Mouse (Mus musculus): ENCODE data around the gene Zdhhc14. TPM values are rescaled to one million over a fixed set of nuclear protein-coding genes. Genes with fewer than 3 reads are reported as not detected.
"Not testable (repeated sequence)": the region's sequence is repeated elsewhere in the genome, so short reads cannot be mapped to it uniquely, and the experiment has no call there.

The Zdhhc14 gene
- polyA plus RNA-seq, 1 experiment from 2014 or later = 3.2 TPM

DNA sequence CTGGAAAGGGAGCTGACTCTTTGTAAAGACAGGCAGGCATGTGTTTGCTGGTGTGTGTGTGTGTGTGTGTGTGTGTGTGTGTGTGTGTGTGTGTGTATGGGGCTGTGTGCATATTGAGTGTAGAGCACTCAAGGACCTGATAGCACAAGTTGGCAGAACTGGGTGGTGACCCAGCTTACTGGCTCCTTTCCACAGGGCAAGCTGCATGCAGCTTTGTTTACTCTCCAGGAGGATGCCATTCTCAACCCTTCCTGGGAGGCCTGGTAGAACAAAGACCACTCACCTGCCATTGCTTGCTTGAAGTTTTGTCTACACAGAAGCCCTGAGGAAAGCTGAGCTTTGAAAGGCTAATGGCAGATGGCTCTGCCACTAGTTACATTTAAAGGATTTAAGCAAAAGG lies 130.8 kb downstream of the Zdhhc14 start:
- no peaks in the 10 kb centered on the region for H3K36me3 ChIP-seq (replicated peaks)

DNA sequence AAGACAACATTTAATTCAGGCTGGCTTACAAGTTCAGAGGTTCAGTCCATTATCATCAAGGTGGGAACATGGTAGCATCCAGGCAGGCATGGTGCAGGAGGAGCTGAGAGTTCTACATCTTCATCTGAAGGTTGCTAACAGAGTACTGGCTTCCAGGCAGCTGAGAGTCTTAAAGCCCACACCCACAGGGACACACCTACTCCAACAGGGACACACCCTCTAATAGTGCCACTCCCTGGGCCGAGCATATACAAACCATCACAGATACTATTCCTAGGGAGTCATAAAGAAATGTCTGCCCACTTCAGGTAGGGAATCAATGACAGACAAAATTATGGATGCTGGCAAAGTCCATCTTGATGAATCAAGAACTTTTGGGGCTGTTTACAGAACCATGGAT lies 132.5 kb downstream of the Zdhhc14 start:
- not testable (repeated sequence) for H3K27ac ChIP-seq; ATAC-seq (ENCODE audit: low FRiP score); H3K4me3 ChIP-seq (replicated peaks); H3K27me3 ChIP-seq; H3K9ac ChIP-seq; H3K4me2 ChIP-seq; H3K9me3 ChIP-seq; H3K36me3 ChIP-seq (replicated peaks); H3K4me1 ChIP-seq
- WGBS = 80% methylated on average over 1 of the region's 1 CpGs

More for the DNA sequence above, 130.8 kb downstream of the Zdhhc14 start:
- Histone ChIP-seq H3K4me2 (no peak overlapping the region), H3K9ac (no peak overlapping the region), H3K4me3 (replicated peaks) (no peak overlapping the region), H3K27me3 (no peaks in the 10 kb centered on the region), H3K9me3 (no peaks in the 10 kb centered on the region), H3K27ac (no peak overlapping the region), H3K4me1 (no peaks in the 10 kb centered on the region)
- ATAC-seq (ENCODE audit: low FRiP score) = no peak

DNA sequence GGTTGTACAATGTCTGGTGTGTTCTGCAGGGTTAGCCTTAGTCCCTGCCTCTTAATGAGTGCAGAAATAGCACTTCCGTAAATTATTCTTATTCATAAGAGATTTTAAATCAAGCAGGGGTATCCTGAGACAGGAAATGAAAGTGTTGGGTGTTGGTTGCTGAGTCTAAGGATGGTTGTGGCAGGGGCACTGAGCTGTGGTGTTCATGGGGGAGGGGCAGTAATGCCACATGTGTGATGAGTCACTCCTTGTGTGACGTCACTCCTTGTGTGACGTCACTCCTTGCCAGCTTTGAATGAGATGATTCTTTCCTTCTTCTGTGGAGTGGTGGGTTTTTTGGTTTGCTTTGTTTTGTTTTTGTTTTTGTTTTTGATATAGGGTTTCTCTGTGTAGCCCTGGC lies 134.0 kb downstream of the Zdhhc14 start:
- Histone ChIP-seq H3K36me3 (replicated peaks) (no peaks in the 10 kb centered on the region), H3K27ac (no peak overlapping the region), H3K4me2 (no peak overlapping the region), H3K4me1 (no peaks in the 10 kb centered on the region), H3K4me3 (replicated peaks) (no peak overlapping the region), H3K27me3 (no peaks in the 10 kb centered on the region), H3K9ac (no peak overlapping the region), H3K9me3 (no peaks in the 10 kb centered on the region)
- 91% methylated on average over 3 of the region's 3 CpGs for WGBS
- no peak for ATAC-seq (ENCODE audit: low FRiP score)

DNA sequence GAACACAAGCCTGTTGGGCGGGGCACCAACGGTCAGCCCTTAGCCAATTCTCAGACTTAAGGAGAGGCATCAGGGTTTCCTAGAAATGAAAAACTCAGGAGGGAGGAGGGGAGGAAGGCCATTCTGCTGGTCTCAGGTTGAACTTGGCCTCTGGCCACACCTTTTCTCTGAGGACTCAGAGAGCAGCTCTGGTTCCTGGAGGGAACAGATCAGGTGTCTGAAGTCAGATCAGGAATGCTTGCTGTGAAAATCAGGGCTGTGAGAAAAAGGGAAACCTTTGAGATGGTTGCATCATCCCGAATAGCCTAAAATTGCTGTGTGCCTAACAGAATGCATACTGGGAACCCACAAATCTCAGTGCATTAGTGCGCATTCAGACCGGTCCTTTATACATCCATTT lies 135.3 kb downstream of the Zdhhc14 start:
- Histone ChIP-seq H3K9me3 (no peaks in the 10 kb centered on the region), H3K4me3 (replicated peaks) (no peak overlapping the region), H3K27me3 (no peaks in the 10 kb centered on the region), H3K36me3 (replicated peaks) (no peaks in the 10 kb centered on the region), H3K27ac (no peak overlapping the region), H3K4me2 (no peak overlapping the region), H3K9ac (no peak overlapping the region), H3K4me1 (no peaks in the 10 kb centered on the region)
- 92% methylated on average over 5 of the region's 5 CpGs for WGBS
- no peak for ATAC-seq (ENCODE audit: low FRiP score)

DNA sequence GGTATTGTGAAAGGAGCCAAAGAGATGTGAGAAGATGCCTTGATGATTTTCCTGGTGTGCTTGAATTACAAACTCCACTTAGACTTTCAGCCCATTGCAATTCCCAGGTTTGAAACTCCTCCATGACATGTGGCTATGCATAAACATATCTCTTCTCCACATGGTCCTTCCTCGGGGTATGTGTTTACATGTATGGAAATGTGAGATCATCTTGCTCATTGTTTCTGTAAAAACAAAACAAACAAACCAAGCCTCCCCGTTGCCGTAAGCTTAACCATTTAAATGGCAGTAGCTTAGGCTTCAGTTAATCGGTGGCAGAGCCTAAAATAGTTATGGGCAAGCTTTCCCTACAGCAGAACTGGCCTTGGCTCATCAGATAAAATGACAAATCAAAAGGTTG lies 137.3 kb downstream of the Zdhhc14 start:
- Histone ChIP-seq H3K27ac (no peak overlapping the region), H3K27me3 (no peaks in the 10 kb centered on the region), H3K36me3 (replicated peaks) (no peaks in the 10 kb centered on the region), H3K9me3 (no peaks in the 10 kb centered on the region), H3K4me2 (no peak overlapping the region), H3K4me1 (no peaks in the 10 kb centered on the region), H3K9ac (no peak overlapping the region), H3K4me3 (replicated peaks) (no peak overlapping the region)
- 79% methylated on average over 4 of the region's 4 CpGs for WGBS
- no peak for ATAC-seq (ENCODE audit: low FRiP score)

DNA sequence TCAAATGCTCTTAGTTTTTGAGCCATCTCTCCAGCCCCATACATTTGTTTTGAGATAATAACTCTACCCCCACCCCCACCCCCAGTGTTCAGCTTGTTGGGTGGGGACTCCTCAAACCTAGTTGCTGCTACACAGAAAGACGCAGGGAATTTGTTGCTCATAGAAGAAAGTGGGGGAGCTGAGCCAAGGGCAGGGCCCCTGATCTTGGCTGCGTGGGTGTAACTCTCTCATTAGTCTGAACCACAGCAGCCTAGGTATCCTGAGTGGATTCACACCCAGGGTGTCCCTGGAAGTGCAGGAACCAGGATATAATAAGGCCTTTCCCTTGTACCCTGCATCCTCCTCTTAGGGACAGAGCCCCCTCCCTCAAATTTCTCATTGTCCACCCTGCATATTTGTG lies 142.9 kb downstream of the Zdhhc14 start:
- no peak overlapping the region for H3K27ac ChIP-seq
- no peaks in the 10 kb centered on the region for H3K9me3 ChIP-seq
- no peak overlapping the region for H3K4me2 ChIP-seq
- no peaks in the 10 kb centered on the region for H3K36me3 ChIP-seq (replicated peaks)
- H3K9ac ChIP-seq = no peak overlapping the region
- no peak overlapping the region for H3K4me3 ChIP-seq (replicated peaks)
- H3K4me1 ChIP-seq = no peaks in the 10 kb centered on the region
- H3K27me3 ChIP-seq = no peaks in the 10 kb centered on the region
- ATAC-seq (ENCODE audit: low FRiP score) = no peak
- WGBS = 88% methylated on average over 2 of the region's 2 CpGs

DNA sequence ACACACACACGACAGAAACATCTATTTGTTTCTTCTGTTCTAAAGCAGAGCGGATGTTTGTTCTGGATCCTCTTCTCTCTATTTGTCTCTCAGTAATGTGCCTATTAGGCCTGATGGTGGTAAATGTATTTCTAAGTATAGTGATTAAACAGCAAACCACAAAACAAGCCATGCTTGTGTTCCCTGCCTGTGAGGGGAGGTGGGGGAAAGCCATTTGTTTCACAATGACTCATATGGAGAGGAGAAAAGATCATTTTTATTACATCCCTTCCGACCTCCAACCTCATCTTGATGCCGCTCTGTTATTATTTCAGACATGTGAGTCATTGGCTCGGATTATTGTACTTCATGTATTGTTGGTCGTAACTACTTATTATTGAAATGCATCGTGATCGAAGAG lies 149.1 kb downstream of the Zdhhc14 start:
- no peaks in the 10 kb centered on the region for H3K4me1 ChIP-seq
- H3K4me3 ChIP-seq (replicated peaks) = no peak overlapping the region
- H3K4me2 ChIP-seq = no peak overlapping the region
- no peak for ATAC-seq (ENCODE audit: low FRiP score)
- no peaks in the 10 kb centered on the region for H3K36me3 ChIP-seq (replicated peaks)
- H3K27me3 ChIP-seq = no peaks in the 10 kb centered on the region
- no peak overlapping the region for H3K9ac ChIP-seq
- 90% methylated on average over 8 of the region's 8 CpGs for WGBS
- no peaks in the 10 kb centered on the region for H3K9me3 ChIP-seq
- no peak overlapping the region for H3K27ac ChIP-seq

DNA sequence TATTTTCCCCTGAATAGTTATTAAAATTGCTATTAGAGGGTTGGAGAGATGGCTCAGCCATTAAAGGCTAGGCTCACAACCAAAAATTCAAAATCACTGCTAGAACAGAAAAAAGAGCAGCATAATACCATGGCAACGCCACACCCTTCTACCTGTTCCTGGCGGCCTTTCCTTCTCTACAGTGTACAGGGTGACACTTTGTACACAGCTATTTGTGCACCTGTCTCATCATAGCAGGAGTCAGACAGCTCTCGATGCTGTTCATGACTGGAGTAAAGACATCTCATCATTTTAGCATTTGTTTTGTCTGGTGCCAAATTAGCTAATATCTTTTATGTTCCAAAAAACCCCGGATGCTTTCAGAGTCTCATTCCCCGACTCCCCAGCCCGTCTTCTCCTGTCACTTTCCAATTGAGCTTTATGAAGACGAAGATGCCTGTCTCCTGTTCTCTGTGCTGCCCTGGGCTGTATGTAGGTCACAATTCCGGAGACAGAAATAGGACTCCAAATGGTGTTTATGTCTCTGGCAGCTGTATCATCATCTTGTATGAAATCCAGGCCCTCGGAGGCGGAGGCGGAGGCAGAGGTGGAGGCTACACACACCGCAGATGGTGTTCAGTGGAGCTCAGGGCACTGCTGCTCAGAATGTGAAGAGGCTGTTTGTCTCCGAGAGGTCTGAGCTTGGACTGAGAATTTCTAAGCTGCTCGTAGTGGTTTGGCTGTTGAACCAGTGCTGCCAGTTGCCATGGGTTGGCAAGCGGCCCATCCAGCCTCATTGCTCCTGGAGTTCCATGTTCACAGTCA lies 150.8 kb downstream of the Zdhhc14 start:
- ATAC-seq (ENCODE audit: low FRiP score) = no peak
- Histone ChIP-seq H3K4me2 (no peak overlapping the region), H3K27me3 (0 out of 2 replicates have a peak, but pooled peaks cover 5% of the 10 kb centered on the region), H3K9ac (no peak overlapping the region), H3K36me3 (replicated peaks) (no peaks in the 10 kb centered on the region), H3K27ac (no peak overlapping the region), H3K4me1 (no peaks in the 10 kb centered on the region), H3K4me3 (replicated peaks) (no peak overlapping the region), H3K9me3 (no peaks in the 10 kb centered on the region)
- 89% methylated on average over 15 of the region's 15 CpGs for WGBS

DNA sequence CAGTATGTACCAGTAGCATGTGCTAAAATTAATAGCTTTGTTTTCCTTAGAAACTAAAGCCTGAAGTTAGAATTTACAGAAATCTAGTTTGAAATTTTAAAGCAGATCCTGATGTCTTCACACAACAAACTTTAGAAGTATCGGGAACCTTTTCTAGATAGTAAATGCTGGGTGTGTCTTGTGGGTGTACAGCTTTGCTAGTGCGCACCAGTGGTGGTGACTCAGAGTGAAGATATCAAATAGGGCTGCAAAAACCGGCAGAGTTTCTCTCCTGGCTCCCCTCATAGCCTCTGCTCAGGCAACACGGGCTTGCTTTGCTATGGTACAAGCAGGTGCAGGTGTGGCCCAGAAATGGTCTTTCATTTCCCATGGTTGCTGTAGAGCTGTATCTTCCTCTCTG lies 157.8 kb downstream of the Zdhhc14 start:
- 90% methylated on average over 4 of the region's 4 CpGs for WGBS
- no peaks in the 10 kb centered on the region for H3K9me3 ChIP-seq
- H3K4me3 ChIP-seq (replicated peaks) = no peak overlapping the region
- H3K4me1 ChIP-seq = no peaks in the 10 kb centered on the region
- no peak overlapping the region for H3K27ac ChIP-seq
- ATAC-seq (ENCODE audit: low FRiP score) = no peak
- no peak overlapping the region for H3K4me2 ChIP-seq
- 0 out of 2 replicates have a peak, but pooled peaks cover 10% of the 10 kb centered on the region for H3K27me3 ChIP-seq
- no peaks in the 10 kb centered on the region for H3K36me3 ChIP-seq (replicated peaks)
- no peak overlapping the region for H3K9ac ChIP-seq

DNA sequence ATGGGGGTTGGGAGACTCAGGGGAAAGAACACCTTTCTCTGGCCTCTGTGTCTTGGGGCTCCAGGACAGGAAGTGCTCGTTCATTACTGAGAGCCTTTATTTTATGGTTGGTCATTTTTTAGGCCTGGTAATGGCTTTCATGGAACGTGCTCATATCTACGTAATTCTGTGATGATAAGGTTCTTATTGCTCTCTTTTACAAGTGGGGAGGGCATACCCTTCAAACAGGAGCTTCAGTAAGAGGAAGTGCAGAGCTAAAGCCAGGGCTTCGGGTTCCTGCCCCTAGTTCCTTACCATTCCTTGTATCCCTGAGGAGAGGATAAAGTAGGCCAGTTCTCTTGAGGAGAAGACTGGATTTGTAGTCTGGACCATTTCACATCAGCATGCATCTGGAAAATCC lies 158.3 kb downstream of the Zdhhc14 start:
- Histone ChIP-seq H3K9me3 (no peaks in the 10 kb centered on the region), H3K4me2 (no peak overlapping the region), H3K4me1 (no peaks in the 10 kb centered on the region), H3K27ac (no peak overlapping the region), H3K27me3 (0 out of 2 replicates have a peak, but pooled peaks cover 10% of the 10 kb centered on the region), H3K36me3 (replicated peaks) (no peaks in the 10 kb centered on the region), H3K9ac (no peak overlapping the region), H3K4me3 (replicated peaks) (no peak overlapping the region)
- 95% methylated on average over 4 of the region's 4 CpGs for WGBS
- no peak for ATAC-seq (ENCODE audit: low FRiP score)

DNA sequence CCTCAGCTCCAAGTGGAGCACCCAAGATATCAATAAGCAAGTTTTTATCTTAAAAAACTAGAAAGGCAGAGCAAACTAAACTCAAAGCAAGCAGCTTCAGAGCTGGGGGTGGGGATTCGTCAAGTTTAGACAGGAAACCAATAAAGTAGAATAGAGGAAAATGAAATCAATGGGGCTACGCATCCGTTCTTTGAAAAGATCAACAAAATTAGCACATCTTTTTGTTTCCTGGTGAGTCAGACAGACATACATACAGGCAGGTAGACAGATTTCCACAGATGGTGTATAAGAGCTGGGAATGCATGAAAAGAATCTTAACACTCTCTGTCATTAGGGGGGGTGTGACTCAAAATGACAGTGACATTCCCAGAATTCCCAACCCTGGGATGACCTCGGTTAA lies 159.2 kb downstream of the Zdhhc14 start:
- Histone ChIP-seq H3K4me2 (no peak overlapping the region), H3K9ac (no peak overlapping the region), H3K27ac (no peak overlapping the region), H3K27me3 (peaks cover 12% of the 10 kb centered on the region; the same call in 1 of the 2 replicates), H3K4me3 (replicated peaks) (no peak overlapping the region), H3K4me1 (no peaks in the 10 kb centered on the region), H3K36me3 (replicated peaks) (no peaks in the 10 kb centered on the region), H3K9me3 (no peaks in the 10 kb centered on the region)
- WGBS = 85% methylated on average over 4 of the region's 4 CpGs
- no peak for ATAC-seq (ENCODE audit: low FRiP score)

DNA sequence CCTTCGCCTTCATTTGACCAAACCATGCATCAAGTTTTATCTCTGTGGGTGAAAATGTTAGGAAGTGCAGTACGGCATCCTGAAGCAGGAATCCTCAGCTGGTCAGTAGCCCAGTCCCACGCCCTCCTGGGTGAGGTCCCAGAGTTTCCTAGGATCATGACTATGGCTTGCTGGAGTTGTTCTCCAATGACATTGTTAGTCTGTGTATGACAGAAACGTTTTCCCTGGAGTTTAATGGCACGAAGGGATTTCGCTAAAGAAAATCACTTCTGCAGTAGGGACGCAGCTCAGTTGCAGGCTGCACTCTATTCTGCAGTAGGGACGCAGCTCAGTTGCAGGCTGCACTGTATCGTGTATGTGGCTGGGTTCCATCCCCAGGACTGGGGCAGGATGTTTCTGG lies 161.6 kb downstream of the Zdhhc14 start:
- H3K4me1 ChIP-seq = no peaks in the 10 kb centered on the region
- no peak overlapping the region for H3K9ac ChIP-seq
- H3K4me2 ChIP-seq = no peak overlapping the region
- WGBS = 84% methylated on average over 9 of the region's 9 CpGs
- no peaks in the 10 kb centered on the region for H3K9me3 ChIP-seq
- no peaks in the 10 kb centered on the region for H3K36me3 ChIP-seq (replicated peaks)
- no peak overlapping the region for H3K27ac ChIP-seq
- ATAC-seq (ENCODE audit: low FRiP score) = no peak
- peaks cover 31% of the 10 kb centered on the region for H3K27me3 ChIP-seq
- H3K4me3 ChIP-seq (replicated peaks) = no peak overlapping the region

DNA sequence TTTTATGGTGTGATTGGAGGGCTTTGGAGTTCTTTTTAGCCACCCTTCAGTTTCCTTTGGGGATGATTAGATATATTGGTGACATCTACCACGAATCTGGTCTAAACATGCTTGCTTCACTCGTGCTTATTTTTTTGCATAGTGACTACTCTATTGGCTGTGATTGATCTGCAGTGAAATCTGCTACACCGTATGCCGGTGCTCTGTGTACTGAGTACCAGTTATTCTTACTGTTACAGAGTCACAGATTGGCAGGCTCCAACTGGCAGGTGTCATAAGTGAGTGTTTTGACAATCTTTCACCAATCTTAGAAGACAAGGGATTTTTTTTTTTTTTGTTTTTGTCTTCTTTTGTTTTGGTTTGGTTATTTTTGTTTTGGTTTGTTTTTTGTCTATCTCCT lies 163.2 kb downstream of the Zdhhc14 start:
- 90% methylated on average over 4 of the region's 4 CpGs for WGBS
- Histone ChIP-seq H3K4me1 (peaks cover 5% of the 10 kb centered on the region), H3K27me3 (peaks cover 39% of the 10 kb centered on the region), H3K4me2 (no peak overlapping the region), H3K4me3 (replicated peaks) (no peak overlapping the region), H3K27ac (no peak overlapping the region), H3K9me3 (no peaks in the 10 kb centered on the region), H3K9ac (no peak overlapping the region), H3K36me3 (replicated peaks) (no peaks in the 10 kb centered on the region)
- ATAC-seq (ENCODE audit: low FRiP score) = no peak

Measured in forebrain, embryonic 12.5 days (tissue).